Mouse (Mus musculus): ENCODE results near the gene Gm21992.

DNA sequence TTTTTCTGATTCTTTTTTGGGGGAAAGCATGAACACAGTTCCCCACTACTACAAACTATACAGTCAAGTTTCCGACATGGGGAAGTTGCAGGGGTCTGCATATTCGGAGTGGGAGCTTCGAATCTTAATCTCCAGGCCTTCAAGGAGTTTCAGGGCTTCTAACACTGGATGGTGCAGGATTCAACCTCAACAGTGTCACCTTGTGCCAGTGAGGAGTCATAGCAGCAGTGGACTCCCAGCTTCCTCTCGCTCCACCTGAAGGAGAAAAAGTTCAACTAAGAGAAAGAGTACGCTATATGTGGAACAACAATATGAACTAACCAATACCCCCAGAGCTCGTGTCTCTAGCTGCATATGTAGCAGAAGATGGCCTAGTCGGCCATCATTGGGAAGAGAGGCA lies 36.1 kb upstream of the Gm21992 start:
- TF ChIP-seq POLR2A (IDR thresholded peaks at IDR 0.05; ENCODE audit: borderline replicate concordance, low read depth, low read length), result no peak
- TF ChIP-seq CTCF (IDR thresholded peaks at IDR 0.05; ENCODE audit: low read depth, low read length), result no peak
